Mouse (Mus musculus): ENCODE data around the gene Rbmxl1. TPM values are rescaled to one million over a fixed set of nuclear protein-coding genes. Genes with fewer than 3 reads are reported as not detected.

The Rbmxl1 gene
- polyA plus RNA-seq, 1 experiment from 2014 or later: 188 TPM

- no peak for ATAC-seq (ENCODE audit: low FRiP score, low read depth)
- 58% methylated on average over 6 of the region's 6 CpGs for WGBS
- Histone ChIP-seq H3K36me3 (no peaks in the 10 kb centered on the region), H3K9ac (no peak overlapping the region), H3K9me3 (no peaks in the 10 kb centered on the region), H3K4me1 (replicated peaks) (no peaks in the 10 kb centered on the region), H3K27me3 (no peaks in the 10 kb centered on the region), H3K4me2 (no peak overlapping the region), H3K27ac (replicated peaks) (no peak overlapping the region), H3K4me3 (no peak overlapping the region)
Observed at GRCm38 (mm10) chr8:78477051-78477829, 31.5 kb downstream of the Rbmxl1 start.

GRCm38 (mm10) chr8:78467889-78468288 is 40.8 kb downstream of the Rbmxl1 start:
- H3K27me3 ChIP-seq: no peaks in the 10 kb centered on the region
- H3K9ac ChIP-seq: no peak overlapping the region
- ATAC-seq (ENCODE audit: low FRiP score, low read depth): no peak
- no peak overlapping the region for H3K4me3 ChIP-seq
- no peak overlapping the region for H3K27ac ChIP-seq (replicated peaks)
- WGBS: 89% methylated on average over 2 of the region's 2 CpGs
- no peaks in the 10 kb centered on the region for H3K4me1 ChIP-seq (replicated peaks)
- no peaks in the 10 kb centered on the region for H3K9me3 ChIP-seq
- no peak overlapping the region for H3K4me2 ChIP-seq
- no peaks in the 10 kb centered on the region for H3K36me3 ChIP-seq

GRCm38 (mm10) chr8:78463941-78464340 is 44.8 kb downstream of the Rbmxl1 start:
- H3K27ac ChIP-seq (replicated peaks): no peak overlapping the region
- no peak overlapping the region for H3K4me2 ChIP-seq
- H3K4me3 ChIP-seq: no peak overlapping the region
- no peaks in the 10 kb centered on the region for H3K36me3 ChIP-seq
- H3K9me3 ChIP-seq: no peaks in the 10 kb centered on the region
- WGBS: 89% methylated on average over 2 of the region's 2 CpGs
- no peaks in the 10 kb centered on the region for H3K27me3 ChIP-seq
- no peaks in the 10 kb centered on the region for H3K4me1 ChIP-seq (replicated peaks)
- ATAC-seq (ENCODE audit: low FRiP score, low read depth): no peak
- no peak overlapping the region for H3K9ac ChIP-seq

- ATAC-seq (ENCODE audit: low FRiP score, low read depth): no peak
- WGBS: 79% methylated on average over 3 of the region's 3 CpGs
- no peaks in the 10 kb centered on the region for H3K4me1 ChIP-seq (replicated peaks)
Observed at GRCm38 (mm10) chr8:78456441-78456840, 52.3 kb downstream of the Rbmxl1 start.

More at GRCm38 (mm10) chr8:78456441-78456840, 52.3 kb downstream of the Rbmxl1 start:
- no peaks in the 10 kb centered on the region for H3K36me3 ChIP-seq
- H3K4me2 ChIP-seq: no peak overlapping the region
- H3K9ac ChIP-seq: no peak overlapping the region
- no peaks in the 10 kb centered on the region for H3K27me3 ChIP-seq
- no peak overlapping the region for H3K4me3 ChIP-seq
- no peaks in the 10 kb centered on the region for H3K9me3 ChIP-seq
- H3K27ac ChIP-seq (replicated peaks): no peak overlapping the region

Other genes starting within 250 kb of the Rbmxl1 start
- gene Pou4f2, start 72.3 kb downstream of the Rbmxl1 start, polyA plus RNA-seq (2015; fragmentation: Nextera tagmentation; extraction: Ambion mirVana): 4.8 and 6.8 TPM in 2 replicates
- 11.3 and 11.9 TPM in 2 replicates for gene Slc10a7, start 448 bp upstream of the Rbmxl1 start, polyA plus RNA-seq (2015; fragmentation: Nextera tagmentation; extraction: Ambion mirVana)